Mouse (Mus musculus): ENCODE measurements around the gene Arpc5.
"Not testable (repeated sequence)": the region's sequence is repeated elsewhere in the genome, so short reads cannot be mapped to it uniquely, and the experiment has no call there.

Arpc5 gene

DNA sequence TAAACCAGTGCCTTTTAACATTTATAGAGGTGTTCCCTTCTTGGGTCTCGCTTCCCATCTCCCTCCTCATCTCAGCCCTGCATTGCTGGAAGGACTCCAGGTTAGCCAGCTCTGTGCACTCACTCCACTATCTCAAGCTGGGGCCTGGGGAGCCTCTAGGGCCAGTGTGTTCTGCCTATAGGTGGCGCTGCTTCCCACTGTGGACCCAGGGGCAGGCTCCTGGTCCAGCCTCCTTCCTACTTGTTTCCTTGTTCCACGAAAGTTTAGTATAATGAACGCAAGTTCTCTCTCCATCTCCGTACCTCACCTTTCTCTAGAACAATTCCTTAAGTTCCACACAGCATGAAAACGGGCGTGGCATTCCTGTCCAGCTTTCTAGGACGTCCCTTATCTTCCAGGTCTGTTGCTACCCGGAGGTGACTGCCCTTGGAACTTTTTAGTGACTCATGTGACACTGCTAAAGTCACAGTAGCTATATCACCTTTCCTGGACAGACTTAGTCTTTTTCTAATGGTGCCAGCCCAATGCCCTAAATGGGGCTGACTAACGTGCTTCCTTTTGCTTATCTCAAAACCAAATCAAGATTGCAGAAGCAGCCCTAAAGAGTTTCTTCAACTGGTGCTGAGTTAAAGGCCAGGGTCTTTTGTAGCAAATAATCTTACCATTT is 12.9 kb downstream of the Arpc5 start:
- in situ Hi-C loops (cut with MseI, MboI) = no loop called here

DNA sequence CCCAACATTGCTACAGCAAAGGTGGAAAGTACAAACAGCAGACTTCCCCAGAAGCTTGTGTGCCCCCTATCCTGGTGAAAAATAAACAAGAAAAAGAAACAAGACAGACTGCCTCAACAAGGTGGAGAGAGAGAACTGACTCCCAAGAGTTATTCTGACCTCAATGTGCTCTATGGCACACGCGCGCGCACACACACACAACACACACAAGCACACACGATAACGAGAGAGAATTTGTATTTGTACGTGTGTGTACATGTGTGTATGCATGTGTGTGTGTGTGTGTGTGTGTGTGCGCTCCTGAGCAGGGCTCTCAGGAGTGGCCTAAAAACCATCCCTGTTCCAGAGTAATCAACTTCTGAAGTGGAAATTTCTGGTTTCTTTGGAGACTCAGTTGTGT is 18.3 kb downstream of the Arpc5 start:
- in situ Hi-C loops (cut with MseI, MboI) = no loop called here

DNA sequence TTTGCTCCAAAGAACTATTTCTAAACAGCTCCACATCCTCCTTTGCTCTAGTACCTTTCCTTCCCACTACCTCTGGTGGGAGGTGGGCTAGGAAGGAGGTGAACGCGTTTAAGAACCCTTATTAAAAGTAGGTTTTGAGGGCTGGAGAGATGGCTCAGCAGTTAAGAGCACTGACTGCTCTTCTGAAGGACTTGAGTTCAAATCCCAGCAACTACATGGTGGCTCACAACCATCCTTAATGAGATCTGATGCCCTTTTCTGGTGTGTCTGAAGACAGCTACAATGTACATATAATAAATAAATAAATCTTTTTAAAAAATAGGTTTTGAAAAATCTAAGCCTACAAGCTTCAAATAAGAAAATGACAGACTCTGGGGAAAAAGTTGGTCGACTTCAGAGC is 19.1 kb downstream of the Arpc5 start:
- in situ Hi-C loops (cut with MseI, MboI) = not testable (repeated sequence)

DNA sequence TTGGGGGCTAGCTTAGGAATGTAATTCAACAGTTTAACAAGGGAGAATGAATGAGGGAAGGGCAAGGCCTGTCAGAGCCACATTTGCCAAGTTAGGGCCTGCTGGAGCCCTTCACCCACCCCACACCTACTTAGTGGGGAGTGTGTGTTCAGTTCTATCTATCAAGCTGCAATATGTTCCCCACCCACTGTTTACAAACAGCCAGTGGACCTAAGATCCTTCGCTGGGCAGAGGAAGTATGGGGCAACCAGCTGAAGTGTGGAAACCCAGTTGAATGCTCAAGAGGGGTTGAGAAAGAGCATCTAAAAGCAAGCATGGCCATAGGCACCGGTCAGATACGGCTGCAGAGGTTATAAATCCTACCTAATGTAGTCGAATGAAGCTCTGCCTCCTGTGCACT is 20.6 kb downstream of the Arpc5 start:
- in situ Hi-C loops (cut with MseI, MboI) = no loop called here

DNA sequence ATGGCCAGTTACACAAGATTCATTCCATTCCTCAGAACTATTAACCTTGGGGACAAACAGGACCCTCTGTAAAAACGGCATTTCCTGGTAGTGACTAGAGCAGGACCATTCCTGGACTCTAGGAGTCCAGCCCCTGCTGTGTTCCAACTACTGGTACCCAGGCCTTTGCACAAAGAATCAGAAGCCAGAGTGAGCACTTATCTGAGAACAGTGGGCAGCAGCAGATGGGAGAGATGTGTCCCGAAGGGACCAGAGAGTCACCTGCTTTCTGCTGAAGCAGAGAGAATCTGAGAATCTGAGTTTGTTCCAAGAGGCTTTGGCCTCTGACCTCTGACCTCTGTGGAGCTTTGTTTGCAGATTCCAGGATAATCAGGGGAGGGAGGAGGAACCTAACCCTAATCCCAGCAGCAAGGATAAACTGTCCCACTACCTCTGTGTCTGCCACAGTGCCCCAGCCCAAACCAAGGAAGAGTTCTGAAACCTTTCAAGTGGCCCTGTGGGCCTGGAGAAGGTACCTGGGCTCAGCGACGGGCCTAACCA is 21.8 kb downstream of the Arpc5 start:
- in situ Hi-C loops (cut with MseI, MboI) = no loop called here

DNA sequence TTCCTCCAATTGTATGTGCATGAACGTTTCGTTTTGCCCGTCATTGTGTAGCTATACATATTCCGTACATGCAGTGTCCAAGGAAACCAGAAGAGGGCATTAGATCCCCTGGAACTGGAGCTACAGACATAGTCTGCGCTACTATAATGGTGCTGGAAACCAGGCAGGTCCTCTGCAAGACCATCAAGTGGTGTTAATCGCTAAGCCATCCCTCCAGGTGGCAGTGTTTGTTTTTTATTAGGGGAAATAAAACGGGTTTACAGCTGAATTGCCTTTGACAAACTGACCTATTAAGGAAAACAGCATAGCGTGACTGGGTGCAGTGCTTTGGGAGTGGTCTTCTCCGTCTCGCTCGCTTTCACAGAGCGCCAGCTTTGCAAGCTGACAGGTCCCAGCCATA is 23.9 kb downstream of the Arpc5 start:
- in situ Hi-C loops (cut with MseI, MboI) = loop anchor here in 1 of 2 experiments (10.0 kb wide), 1 partner anchor 305 kb away; no protein-coding TSS in a partner anchor

DNA sequence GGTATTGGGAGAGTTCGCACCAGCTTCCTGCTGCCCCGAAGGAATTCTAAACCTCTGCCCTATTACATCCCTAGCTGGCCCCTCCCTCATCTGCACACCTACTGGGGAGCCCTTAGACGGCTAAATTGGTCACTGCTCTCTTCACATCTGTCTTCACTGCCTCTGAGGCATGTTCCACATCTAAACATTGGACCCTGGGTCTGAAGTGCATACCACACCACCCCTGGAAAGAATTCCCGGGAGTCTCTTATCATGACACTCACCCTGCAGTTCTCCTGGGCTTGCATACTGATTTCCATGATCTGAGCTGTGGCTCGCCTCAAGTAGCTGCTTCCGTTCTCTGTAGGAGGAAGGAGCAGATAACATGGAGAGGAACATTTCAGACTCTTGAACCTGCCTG is 24.5 kb downstream of the Arpc5 start:
- in situ Hi-C loops (cut with MseI, MboI) = loop anchor here in 1 of 2 experiments (10.0 kb wide), 1 partner anchor 304 kb away; no protein-coding TSS in a partner anchor

DNA sequence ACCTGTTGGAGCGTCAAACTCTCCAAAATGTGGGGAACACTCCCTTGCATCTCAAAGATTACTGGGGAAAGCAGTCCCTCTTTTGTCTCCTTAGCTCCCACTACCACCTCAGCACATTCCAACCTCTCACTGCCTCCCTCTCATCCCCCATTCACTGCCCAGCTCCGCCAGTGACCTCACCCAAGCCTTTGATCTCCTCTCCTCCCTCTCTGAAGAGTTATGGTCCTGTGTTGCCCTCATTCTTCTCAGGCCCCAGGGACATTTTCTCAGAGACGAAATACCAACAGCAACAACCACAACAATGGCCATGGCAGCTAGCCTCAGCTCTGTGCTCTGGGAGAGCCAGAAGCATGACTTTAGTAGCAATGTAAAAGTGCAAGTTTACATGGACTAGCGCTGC is 24.9 kb downstream of the Arpc5 start:
- in situ Hi-C loops (cut with MseI, MboI) = loop anchor here in 1 of 2 experiments (10.0 kb wide), 1 partner anchor 304 kb away; no protein-coding TSS in a partner anchor

DNA sequence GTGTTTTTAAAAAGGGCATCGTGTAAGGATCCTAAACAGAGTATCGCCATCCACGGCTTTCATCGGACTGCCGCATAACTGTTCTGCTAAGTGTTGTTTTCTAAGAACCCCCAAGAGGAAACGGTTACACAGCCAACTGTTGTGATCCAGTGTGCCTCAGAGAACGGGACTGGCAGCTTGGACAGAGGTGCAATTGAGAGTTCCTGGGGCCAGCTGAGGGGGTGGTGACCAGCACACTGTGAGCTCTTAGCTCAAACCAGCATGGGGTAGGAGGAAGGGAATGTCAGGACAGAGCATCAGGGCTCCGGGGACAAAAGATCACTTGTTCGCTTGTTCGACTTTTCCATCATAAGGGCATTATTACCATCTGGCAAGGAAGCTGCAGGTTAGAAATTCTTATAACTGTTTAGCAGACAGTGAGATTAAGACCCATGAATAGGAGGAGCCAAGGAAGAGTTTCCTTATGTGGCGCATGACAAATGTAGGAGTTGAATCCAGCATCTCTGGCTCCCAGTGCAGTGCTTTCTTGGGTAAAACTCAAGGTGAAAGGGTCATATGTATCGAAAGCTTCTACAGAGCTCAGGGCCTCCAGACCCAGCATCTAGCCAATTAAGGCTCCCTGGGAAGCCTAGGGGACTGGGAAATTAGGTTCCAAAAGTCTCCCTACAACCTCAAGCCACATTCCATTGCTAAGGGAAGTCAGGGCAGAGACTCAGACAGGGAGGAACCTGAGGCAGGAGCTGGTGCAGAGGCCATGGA is 26.6 kb downstream of the Arpc5 start:
- in situ Hi-C loops (cut with MseI, MboI) = loop anchor here in 1 of 2 experiments (10.0 kb wide), 1 partner anchor 302 kb away; no protein-coding TSS in a partner anchor

DNA sequence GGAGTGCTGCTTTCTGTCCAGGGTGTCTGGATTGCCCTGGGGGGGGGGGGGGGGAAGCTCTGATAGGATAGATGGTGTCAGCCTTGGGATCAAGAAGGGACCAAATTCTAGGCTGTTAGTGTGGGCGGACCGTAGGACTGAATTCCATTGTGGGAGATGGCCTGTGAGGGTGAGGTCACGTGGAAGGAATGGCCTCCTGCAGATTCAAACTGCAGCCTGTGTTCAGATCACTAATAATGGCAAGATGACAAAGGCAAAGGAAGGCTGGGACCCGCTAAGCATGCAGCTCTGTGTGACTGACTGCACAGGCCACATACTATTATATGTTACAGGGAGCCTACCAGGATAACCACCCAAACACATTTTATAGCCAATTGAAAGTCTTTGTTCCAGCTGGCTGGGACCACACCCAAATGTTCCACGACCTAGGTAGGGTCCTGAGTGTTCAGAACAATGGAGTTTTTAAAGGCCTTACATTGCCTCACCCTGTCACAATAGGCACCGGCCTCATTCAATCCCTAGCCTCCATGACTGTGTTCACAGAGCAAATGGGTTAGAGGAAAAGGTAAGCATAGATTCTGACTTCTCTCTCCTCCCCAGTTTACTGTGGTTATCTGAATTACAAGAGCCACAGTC is 27.3 kb downstream of the Arpc5 start:
- in situ Hi-C loops (cut with MseI, MboI) = loop anchor here in 1 of 2 experiments (10.0 kb wide), 1 partner anchor 301 kb away; no protein-coding TSS in a partner anchor

DNA sequence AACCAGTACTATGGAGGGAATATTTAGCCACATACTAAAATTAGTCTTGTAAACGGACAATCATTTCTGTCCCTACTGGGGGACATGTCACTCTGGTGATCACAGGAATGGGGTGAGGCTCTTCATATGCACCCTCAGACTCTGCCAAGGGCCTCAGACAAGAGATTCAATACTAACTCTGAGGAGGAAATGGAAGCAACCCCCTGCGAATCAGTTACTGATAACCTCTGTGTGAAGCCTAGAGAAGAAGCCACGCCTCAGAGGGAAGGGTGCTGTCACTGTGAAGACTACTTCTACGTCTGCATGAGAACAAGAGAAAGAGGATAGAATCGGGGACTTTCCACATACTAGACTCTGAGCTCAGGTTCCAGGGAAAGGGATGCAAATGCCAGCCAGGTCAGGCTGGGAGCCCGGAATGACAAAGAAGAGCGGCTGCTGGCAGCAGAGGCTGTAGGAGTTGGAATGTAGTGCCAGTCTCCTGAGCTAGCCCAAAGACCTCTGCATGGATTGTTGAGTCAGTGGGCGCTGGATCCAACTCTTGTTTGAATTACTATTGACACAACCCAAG is 29.4 kb downstream of the Arpc5 start:
- in situ Hi-C loops (cut with MseI, MboI) = loop anchor here in 1 of 2 experiments (10.0 kb wide), 1 partner anchor 299 kb away; no protein-coding TSS in a partner anchor

DNA sequence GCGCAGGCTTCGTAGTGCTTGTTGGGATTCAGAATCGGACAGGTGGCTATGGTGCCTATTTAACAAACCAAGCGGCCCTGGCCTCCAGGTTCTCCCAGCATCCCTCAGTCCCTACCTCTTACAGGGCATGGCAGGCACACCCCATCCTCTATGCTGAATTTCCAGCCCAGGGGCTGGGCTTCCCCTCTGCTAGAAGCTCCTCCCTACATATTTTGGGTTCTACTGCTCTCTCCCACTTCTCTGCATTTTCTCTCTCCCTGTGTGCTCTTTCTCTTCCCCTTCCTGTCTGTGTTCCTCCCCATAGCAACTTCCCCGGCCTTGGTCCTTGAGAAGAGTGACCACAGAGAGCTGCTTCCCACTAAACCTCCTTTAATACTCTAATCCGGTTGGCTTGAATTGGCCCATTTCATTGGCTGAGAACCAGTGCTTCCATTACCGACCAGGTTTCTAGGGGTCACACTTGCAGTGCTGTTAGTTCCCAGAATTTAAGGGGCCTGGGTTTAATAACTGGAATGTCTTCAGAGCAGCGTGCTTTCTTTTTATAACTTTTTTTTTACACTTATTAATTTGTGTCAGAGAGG is 30.4 kb downstream of the Arpc5 start:
- in situ Hi-C loops (cut with MseI, MboI) = loop anchor here in 1 of 2 experiments (10.0 kb wide), 1 partner anchor 298 kb away; no protein-coding TSS in a partner anchor

DNA sequence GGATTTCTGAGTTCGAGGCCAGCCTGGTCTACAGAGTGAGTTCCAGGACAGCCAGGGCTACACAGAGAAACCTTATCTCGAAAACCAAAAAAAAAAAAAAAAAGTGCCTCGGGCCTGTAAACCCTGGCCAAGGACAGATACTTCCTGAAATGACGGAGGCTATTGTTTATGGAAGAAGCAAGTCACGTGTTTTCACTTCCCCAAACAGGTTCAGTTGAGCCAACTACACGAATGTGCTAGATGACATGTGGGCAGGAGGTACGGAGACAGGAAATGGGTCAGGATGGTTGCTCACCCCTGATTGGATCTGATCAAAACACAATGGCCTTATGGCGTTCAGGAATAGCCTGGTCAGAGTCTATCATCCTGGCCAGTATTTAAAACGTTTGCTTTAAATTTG is 31.8 kb downstream of the Arpc5 start:
- in situ Hi-C loops (cut with MseI, MboI) = loop anchor here in 1 of 2 experiments (10.0 kb wide), 1 partner anchor 297 kb away; no protein-coding TSS in a partner anchor

DNA sequence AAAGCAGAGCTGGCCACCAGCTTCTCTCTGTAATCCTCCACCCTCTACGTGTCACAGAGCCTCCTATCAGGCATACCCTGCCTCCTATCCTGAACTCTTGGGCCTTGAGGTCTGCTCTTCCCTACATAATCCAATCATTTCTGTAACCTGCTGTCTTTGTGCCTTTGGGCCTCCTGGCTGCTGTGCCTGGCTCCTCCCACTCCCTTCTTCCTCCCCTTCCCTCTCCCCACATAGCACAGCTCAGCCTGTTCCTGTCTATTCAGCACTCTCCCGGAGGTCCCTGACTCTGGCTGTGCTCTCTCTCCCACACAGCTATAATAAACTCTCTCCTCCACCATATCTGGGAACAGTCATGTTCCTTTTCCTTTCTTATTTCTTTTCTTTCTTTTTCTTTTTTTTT is 33.6 kb downstream of the Arpc5 start, which contains the start of gene Ncf2:
Gene Ncf2 (plus strand): TSS at position 298 of the 400 bp plus-strand sequence.
- in situ Hi-C loops (cut with MseI, MboI) = loop anchor here in 1 of 2 experiments (10.0 kb wide), 1 partner anchor 295 kb away; no protein-coding TSS in a partner anchor

DNA sequence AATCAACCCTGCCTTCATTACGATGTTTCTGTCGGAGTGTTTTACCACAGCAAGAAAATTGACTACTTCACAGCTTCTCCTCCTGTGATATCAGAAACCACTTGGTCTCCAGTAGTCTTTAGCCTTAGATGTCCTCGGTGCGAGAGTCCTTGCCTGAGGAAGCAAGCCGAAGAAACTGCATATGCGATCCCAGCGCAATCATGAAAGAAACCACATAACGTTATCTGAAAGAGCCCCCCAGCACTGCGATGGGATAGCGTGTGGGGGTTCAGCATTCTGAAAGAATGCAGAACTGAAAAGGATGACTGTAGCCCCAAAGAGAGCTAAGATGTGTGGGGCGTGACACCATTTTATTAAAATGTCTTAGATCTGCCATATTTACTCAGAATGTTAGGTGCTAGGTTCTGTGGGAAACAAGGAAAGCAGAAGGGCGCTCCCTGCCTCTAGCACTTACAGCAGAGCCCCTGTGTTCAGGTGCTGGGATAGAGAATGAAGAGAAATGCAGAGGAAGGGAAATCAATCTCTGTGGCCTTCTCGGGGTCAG is 34.4 kb downstream of the Arpc5 start:
- in situ Hi-C loops (cut with MseI, MboI) = no loop called here

DNA sequence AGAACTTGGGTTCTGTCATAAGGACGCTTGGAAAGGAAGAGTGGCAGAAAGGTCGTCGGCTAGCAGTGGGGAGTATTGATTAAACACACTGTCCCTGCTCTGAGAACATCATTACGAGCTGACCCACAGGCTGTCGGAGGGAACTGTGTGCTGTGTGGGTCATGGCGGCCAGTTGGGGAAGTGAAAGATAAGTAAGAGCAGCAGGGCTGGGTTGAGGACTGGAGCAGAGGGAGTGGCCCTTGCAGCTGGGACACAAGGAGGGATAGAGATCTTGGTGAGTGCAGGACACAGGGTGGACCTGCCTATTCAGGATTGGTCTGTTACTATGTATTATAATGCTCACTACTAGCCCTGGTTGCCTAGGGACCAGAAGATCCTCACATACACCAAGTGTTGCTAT is 38.6 kb downstream of the Arpc5 start:
- in situ Hi-C loops (cut with MseI, MboI) = no loop called here

DNA sequence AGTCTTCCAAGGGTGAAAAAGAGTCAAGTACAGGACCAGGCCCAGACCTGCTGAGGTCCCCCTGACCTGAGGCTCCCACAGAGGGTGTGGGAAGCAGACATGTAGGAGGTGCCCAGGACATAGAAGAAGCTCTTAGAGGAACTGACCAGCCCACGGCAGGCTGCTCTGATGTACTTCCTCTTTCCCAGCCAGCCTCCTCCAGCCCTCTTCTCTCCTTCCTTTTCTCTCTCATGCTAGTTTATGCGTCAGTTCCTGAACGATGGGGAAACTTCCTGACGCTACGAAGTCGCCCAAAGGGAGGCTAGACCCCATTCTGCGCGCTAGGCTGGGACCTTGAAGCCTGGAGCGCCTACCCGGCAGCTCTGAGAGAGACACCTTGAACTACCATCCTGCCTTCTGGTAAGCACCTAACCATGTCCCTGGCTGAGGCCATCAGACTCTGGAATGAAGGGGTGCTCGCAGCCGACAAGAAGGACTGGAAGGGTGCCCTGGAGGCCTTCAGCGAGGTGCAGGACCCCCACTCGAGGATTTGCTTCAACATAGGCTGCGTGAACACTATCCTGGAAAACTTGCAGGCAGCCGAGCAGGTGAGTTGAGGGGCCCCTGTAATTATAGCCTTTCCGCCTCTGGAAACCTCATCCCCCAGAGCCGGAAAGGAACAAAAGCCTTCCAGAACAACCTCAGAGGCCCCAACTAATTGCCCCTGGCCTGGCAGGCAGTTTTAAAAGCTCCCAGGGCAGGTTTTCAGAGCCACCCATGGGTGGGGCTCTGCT is 41.5 kb downstream of the Arpc5 start:
- in situ Hi-C loops (cut with MseI, MboI) = no loop called here

DNA sequence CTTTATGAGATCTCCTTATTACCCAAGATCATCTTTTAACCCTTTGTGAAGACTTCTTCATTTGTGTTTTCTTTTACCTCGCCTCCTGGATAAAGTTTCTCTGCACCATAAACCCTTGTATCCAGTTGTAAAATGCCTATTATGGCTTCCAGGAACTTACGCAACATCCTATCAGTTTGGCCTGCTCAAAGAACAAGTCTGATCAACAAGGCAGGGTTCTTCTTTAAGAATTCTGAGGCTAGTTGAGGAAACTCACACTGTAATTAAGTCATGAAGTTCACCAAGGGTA is 42.0 kb downstream of the Arpc5 start:
- in situ Hi-C loops (cut with MseI, MboI) = no loop called here

DNA sequence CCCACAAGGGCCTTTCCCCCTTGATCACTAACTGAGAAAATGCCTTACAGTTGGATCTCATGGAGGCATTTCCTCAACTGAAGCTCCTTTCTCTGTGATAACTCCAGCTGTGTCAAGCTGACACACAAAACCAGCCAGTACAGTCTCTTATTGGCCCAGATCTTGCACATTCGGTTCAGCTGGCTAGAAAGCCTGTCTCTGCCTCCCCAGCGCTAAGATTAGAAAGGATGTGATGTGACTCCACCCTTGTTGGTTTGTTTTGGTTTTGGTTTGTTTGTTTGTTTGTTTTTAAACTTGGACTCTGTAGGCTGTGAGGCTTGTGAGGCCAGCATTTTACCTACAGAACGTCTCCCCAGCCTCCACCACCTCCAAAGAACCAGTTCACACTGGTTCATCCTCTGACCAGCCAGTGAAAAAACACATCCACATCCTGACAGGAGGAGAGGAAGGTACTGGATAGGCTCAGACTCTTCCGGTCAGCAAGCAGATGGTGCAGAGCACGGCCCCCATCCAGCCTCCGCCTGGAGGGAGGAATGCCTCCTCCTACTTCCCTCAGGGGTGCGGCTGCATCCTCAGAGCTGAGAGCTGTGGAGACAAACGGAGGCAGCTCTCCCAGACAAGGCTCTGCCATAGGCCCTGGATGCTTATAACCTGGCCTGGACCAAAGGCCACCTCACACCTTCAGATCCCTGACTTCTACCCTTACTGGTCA is 43.4 kb downstream of the Arpc5 start:
- in situ Hi-C loops (cut with MseI, MboI) = no loop called here
